Mouse (Mus musculus) embryo, embryonic 10.5 days (tissue): Measurements from ENCODE around the gene Cd200r1.
A peak's percentile ranks its signal among the peaks of the same experiment; 100 is the strongest.
"Not testable (repeated sequence)": the region's sequence is repeated elsewhere in the genome, so short reads cannot be mapped to it uniquely, and the experiment has no call there.

Experiments used
- DNase-seq: peaks from one replicate; pipeline ENCODE4 v3.0.0-alpha.2; 2015; ENCODE audit warnings: low spot score

Cd200r1 gene

GRCm38 (mm10) chr16:44766320-44766892 lies 870 bp downstream of the Cd200r1 start:
- DNase-seq: no peak

- DNase-seq: no peak
Measured at GRCm38 (mm10) chr16:44767506-44767905, 2.0 kb downstream of the Cd200r1 start.

- DNase-seq: peak; percentile 58
Measured at GRCm38 (mm10) chr16:44767967-44768366, 2.4 kb downstream of the Cd200r1 start.

GRCm38 (mm10) chr16:44772577-44772976 lies 7.0 kb downstream of the Cd200r1 start:
- no peak for DNase-seq

DNA sequence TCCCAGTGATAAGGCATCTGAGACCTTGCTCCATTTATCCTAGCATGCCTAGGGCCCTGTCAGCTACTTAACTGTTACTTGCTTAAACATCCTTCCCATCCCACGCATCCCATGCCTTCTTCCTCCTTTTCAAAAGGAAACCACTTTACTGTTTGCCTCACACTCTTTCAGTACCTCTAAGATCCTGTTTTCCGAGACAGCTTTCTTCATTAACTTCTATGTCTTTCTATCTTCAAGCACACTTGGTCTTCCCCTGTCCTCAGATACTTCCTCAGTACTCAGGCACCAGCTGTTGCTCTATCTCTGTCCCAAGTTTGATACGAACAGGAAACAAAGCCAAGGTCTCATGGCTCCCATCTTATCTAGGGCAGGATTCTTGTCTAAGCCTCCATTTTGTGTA lies 8.1 kb downstream of the Cd200r1 start:
- no peak for DNase-seq

GRCm38 (mm10) chr16:44774201-44774600 lies 8.7 kb downstream of the Cd200r1 start:
- DNase-seq: no peak

GRCm38 (mm10) chr16:44778538-44779147 lies 13.1 kb downstream of the Cd200r1 start:
- DNase-seq: no peak

GRCm38 (mm10) chr16:44779494-44779893 lies 14.0 kb downstream of the Cd200r1 start:
- DNase-seq: no peak

DNA sequence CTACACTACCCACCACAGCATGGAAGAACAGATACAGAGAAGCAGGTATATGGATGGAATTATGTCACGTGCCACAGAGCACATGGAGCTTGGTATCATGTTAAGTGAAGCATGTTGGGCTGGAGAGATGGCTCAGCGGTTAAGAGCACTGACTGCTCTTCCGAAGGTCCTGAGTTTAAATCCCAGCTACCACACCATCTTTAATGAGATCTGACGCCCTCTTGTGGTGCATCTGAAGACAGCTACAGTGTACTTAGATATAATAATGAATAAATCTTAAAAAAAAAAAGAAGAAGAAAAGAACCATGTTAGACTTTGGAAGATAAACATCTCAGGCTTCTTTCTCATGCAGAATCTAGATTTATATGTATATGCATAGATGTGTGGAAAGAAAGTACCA lies 15.2 kb downstream of the Cd200r1 start:
- no peak for DNase-seq

DNA sequence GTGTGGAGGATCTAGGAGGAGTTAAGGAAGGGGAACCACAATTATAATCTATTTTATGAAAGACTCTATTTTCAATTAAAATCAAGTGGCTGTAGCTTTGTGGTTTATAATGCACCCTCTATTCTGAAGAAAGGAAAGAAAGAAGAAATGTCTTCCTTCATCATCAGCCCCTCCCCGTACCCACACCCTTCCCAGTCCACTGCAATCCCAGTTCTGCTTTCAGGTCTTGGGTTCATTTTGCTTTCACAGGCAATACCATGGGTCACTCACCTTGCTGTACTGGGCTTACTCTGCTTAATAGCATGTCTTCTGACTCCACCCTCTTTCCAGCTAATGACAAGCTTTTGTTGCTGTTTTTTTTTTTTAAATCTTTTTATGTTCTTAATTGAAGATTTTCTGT lies 21.4 kb downstream of the Cd200r1 start:
- DNase-seq: no peak

DNA sequence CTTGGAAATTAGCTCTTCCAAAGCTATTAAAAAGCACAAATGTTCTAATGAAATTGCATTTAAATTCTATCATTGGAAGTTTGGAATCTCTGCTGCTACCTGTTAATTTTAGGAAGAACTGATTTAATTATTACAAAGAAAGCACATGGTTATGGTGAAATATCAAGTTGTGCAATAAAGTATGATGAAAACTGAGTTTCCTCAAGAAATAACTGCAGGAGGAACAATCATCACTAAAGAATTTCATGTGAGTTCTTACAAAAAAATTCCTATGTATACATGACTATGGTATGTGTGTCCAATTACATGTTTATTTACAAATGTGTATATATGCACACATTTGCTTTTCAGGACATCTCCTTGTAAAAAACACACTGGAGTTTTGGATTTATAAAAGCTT lies 28.9 kb downstream of the Cd200r1 start:
- no peak for DNase-seq

DNA sequence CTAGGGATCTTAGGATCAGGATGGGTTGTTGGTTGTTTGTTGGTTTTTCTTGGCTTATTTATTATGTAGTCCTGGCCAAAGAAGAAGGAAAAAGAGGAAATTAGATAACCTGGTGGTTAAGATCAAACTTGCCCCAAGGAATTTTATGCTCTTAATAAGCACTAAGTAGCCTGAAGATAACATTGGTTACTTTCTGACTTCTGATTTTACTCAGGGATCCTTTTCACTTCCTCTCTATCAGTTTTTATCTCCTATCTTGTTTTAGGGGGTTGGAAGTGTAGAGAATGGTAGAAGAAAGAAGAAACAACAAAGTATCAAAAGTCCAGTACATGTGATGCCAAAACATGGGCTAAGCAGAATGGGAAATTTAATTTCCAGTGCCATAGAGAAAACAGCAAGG lies 40.4 kb downstream of the Cd200r1 start:
- DNase-seq: no peak

DNA sequence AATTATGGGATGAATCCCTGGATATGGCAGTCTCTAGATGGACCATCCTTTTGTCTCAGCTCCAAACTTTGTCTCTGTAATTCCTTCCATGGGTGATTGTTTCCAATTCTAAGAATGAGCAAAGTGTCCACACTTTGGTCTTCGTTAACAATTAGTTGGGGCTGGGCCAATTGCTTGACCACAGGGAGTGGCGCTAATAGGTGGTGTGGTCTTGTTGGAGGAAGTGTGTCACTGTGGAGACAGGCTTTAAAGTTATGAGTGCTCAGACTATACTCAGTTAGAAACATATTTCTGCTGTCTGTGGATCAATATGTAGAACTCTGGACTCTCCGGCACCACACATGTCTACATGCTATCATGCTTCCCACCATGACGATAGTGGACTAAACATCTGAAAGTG lies 44.7 kb downstream of the Cd200r1 start:
- DNase-seq: not testable (repeated sequence)

DNA sequence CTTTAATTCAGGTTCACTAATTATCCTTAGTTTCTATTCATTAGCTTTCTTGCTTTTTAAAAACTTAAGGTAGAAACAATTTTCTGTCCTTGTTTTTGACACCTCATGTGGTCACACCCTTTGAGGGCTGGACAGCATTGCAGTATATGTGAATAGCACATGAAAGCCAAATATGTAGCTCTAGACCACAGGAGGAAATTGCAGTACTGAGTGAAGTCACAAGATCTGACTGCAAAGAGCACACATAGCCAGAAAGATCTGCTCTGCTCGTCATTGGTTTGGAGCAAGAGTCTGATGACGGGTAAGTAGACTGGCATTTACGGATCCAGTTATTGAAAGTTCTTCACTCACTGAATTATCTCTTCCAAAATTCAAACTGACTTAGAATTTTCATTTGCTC lies 46.0 kb downstream of the Cd200r1 start, which contains the start of gene Cd200r4:
Gene Cd200r4, plus strand, starts transcription at position 190 of the 400 bp plus-strand sequence.
- DNase-seq: no peak

GRCm38 (mm10) chr16:44812468-44813065 lies 47.0 kb downstream of the Cd200r1 start:
- no peak for DNase-seq

DNA sequence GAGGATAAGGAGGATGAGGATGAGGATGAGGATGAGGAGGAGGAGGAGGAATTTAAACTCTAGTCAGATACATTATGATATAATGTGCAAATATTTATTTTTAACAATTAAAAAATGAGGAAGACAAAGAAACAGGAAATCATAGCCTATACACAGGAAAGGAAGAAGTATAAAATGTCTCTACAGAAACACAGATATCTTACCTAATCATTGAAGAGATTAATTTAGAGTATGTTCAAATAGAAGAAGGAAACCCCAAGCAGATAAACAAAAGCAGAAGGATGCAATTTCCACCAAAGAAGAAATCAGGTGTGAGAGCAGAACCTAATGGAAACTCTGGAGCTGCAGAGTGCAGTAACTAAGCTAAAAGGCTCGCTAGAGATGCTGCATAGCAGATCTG lies 52.5 kb downstream of the Cd200r1 start:
- no peak for DNase-seq

- no peak for DNase-seq
Measured at GRCm38 (mm10) chr16:44820545-44820944, 55.0 kb downstream of the Cd200r1 start.

GRCm38 (mm10) chr16:44832286-44832685 lies 66.8 kb downstream of the Cd200r1 start:
- DNase-seq: no peak

DNA sequence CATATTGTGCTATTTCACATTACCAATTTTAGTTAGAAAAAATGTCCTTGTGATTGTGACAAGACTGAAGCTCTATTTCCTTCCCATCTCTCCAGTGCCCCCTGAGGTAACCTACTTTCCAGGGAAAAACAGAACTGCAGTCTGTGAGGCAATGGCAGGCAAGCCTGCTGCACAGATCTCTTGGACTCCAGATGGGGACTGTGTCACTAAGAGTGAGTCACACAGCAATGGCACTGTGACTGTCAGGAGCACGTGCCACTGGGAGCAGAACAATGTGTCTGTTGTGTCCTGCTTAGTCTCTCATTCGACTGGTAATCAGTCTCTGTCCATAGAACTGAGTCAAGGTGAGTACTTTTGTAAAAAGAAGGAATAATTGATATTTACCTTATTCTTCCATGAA lies 67.7 kb downstream of the Cd200r1 start:
- not testable (repeated sequence) for DNase-seq
